Mouse (Mus musculus) liver, embryonic 12.5 days (tissue): ENCODE results near the gene Slit3. TPM values are rescaled to one million over a fixed set of nuclear protein-coding genes. Genes with fewer than 3 reads are reported as not detected.

Experiments used
- ATAC-seq: fragments of 200-750 bp; cut with Nextera tagmentation; 2 replicates; pipeline ENCODE4 v1.8.0; 2017; ENCODE audit warnings: moderate number of reproducible peaks, mild to moderate bottlenecking, moderate library complexity
- H3K27ac ChIP-seq: fragments of 300-500 bp; sonication (generic); 2 replicates; pipeline ENCODE4 v1.5.1; 2016; ENCODE audit warnings: mild to moderate bottlenecking
- H3K27me3 ChIP-seq: fragments of 300-500 bp; sonication (generic); replicated peaks from 2 replicates; pipeline ENCODE4 v1.6.1; 2016; ENCODE audit warnings: mild to moderate bottlenecking, moderate library complexity
- H3K36me3 ChIP-seq: fragments of 300-500 bp; sonication (generic); 2 replicates; pipeline ENCODE4 v1.6.1; 2016; ENCODE audit warnings: mild to moderate bottlenecking, moderate library complexity
- H3K4me1 ChIP-seq: fragments of 300-500 bp; sonication (generic); 2 replicates; pipeline ENCODE4 v1.6.1; 2016
- H3K4me2 ChIP-seq: fragments of 300-500 bp; sonication (generic); 2 replicates; pipeline ENCODE4 v1.6.1; 2016; ENCODE audit warnings: mild to moderate bottlenecking, moderate library complexity
- H3K4me3 ChIP-seq: fragments of 300-500 bp; sonication (generic); 2 replicates; pipeline ENCODE4 v1.5.1; 2016; ENCODE audit warnings: mild to moderate bottlenecking, moderate library complexity
- H3K9ac ChIP-seq: fragments of 300-500 bp; sonication (generic); 2 replicates; pipeline ENCODE4 v1.6.1; 2016; ENCODE audit warnings: mild to moderate bottlenecking, moderate library complexity
- H3K9me3 ChIP-seq: fragments of 300-500 bp; sonication (generic); replicated peaks from 2 replicates; pipeline ENCODE4 v1.6.1; 2016; ENCODE audit warnings: mild to moderate bottlenecking, moderate library complexity
- WGBS: fragments of 180-500 bp; shearing (Covaris S2); methylation state at CpG from one replicate; pipeline ENCODE4 v1.1.7; 2016; ENCODE audit not compliant: insufficient replicate concordance; 5-methylcytosine and 5-hydroxymethylcytosine counted together
- polyA plus RNA-seq: library from polyadenylated mRNA; unstranded; fragments of >200 nt; fragmentation: Nextera tagmentation; extraction: Ambion mirVana; gene quantifications from 2 replicates; pipeline ENCODE4 v1.2.1, GENCODE M21; 2016

The Slit3 gene
- polyA plus RNA-seq, 1 experiment from 2014 or later = 1.6 TPM

GRCm38 (mm10) chr11:35444489-35445100, 323.6 kb downstream of the Slit3 start:
- H3K27me3 ChIP-seq = 0 out of 2 replicates have a peak, but pooled peaks cover 4% of the 10 kb centered on the region
- H3K9ac ChIP-seq = no peak overlapping the region
- H3K4me1 ChIP-seq = no peaks in the 10 kb centered on the region
- WGBS = 66% methylated on average over 6 of the region's 6 CpGs
- H3K27ac ChIP-seq = no peak overlapping the region
- H3K4me3 ChIP-seq = no peak overlapping the region
- no peaks in the 10 kb centered on the region for H3K36me3 ChIP-seq
- H3K9me3 ChIP-seq = no peaks in the 10 kb centered on the region
- H3K4me2 ChIP-seq = no peak overlapping the region
- ATAC-seq = no peak

GRCm38 (mm10) chr11:35447951-35448350, 326.9 kb downstream of the Slit3 start:
- no peaks in the 10 kb centered on the region for H3K9me3 ChIP-seq
- H3K27me3 ChIP-seq = 0 out of 2 replicates have a peak, but pooled peaks cover 7% of the 10 kb centered on the region
- ATAC-seq = no peak
- H3K27ac ChIP-seq = no peak overlapping the region
- WGBS = 39% methylated on average over 9 of the region's 9 CpGs
- no peaks in the 10 kb centered on the region for H3K4me1 ChIP-seq
- H3K4me2 ChIP-seq = no peak overlapping the region
- H3K4me3 ChIP-seq = no peak overlapping the region
- H3K9ac ChIP-seq = no peak overlapping the region
- no peaks in the 10 kb centered on the region for H3K36me3 ChIP-seq

GRCm38 (mm10) chr11:35449199-35449598, 328.2 kb downstream of the Slit3 start:
- Histone ChIP-seq H3K36me3 (no peaks in the 10 kb centered on the region), H3K27ac (no peak overlapping the region), H3K27me3 (0 out of 2 replicates have a peak, but pooled peaks cover 19% of the 10 kb centered on the region), H3K9me3 (no peaks in the 10 kb centered on the region), H3K4me1 (no peaks in the 10 kb centered on the region), H3K4me3 (no peak overlapping the region), H3K9ac (no peak overlapping the region), H3K4me2 (no peak overlapping the region)
- 65% methylated on average over 6 of the region's 6 CpGs for WGBS
- no peak for ATAC-seq

DNA sequence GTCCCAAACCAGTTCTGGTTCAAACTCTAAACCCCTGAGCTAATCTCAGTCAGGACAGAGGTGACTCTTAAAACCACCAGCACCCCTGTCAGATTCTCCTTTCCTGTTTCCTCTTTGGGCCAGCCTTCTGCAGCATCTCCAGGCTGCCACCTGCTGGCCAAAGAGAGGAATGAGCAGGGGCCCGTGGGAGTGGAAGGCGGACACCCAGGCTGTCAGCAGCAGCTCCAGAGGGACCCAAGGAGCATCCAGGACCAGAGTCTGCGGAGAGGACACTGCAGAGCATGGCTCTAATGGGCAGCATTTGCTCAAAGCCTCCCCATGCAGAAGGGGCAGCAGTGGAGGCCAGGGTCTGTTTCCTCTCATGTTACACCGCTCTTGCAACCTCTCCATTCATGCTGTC, 330.6 kb downstream of the Slit3 start:
- Histone ChIP-seq H3K4me1 (no peaks in the 10 kb centered on the region), H3K9me3 (no peaks in the 10 kb centered on the region), H3K36me3 (no peaks in the 10 kb centered on the region), H3K4me2 (no peak overlapping the region), H3K27me3 (0 out of 2 replicates have a peak, but pooled peaks cover 21% of the 10 kb centered on the region), H3K27ac (no peak overlapping the region), H3K9ac (no peak overlapping the region), H3K4me3 (no peak overlapping the region)
- 26% methylated on average over 4 of the region's 4 CpGs for WGBS
- ATAC-seq = no peak

DNA sequence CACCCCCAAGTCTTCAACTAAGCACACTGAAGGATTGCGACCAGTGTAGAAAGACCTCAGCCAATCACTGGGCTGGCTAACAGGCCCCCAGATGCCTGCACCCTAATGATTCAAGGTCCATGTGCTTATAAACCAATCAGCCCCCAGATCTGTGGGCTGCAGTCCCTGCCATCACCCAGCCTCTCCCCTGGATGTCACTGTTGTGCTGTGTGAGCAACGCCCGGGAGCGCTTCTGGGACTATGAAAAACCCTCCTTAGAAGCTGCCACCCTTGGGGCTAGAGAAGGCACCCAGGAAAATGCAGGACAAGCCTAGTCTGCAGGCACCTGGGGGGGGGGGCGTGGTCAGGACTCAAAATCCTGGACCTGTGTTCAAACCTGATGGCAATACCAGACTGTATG, 331.4 kb downstream of the Slit3 start:
- no peak for ATAC-seq
- Histone ChIP-seq H3K9ac (no peak overlapping the region), H3K27me3 (0 out of 2 replicates have a peak, but pooled peaks cover 21% of the 10 kb centered on the region), H3K4me1 (no peaks in the 10 kb centered on the region), H3K9me3 (no peaks in the 10 kb centered on the region), H3K36me3 (no peaks in the 10 kb centered on the region), H3K4me3 (no peak overlapping the region), H3K27ac (no peak overlapping the region), H3K4me2 (no peak overlapping the region)
- WGBS = 31% methylated on average over 5 of the region's 5 CpGs

GRCm38 (mm10) chr11:35454191-35454725, 333.2 kb downstream of the Slit3 start:
- ATAC-seq = no peak
- 0 out of 2 replicates have a peak, but pooled peaks cover 21% of the 10 kb centered on the region for H3K27me3 ChIP-seq
- H3K4me2 ChIP-seq = no peak overlapping the region
- H3K4me1 ChIP-seq = no peaks in the 10 kb centered on the region
- 33% methylated on average over 10 of the region's 10 CpGs for WGBS
- H3K27ac ChIP-seq = no peak overlapping the region
- no peak overlapping the region for H3K9ac ChIP-seq
- H3K4me3 ChIP-seq = no peak overlapping the region
- H3K36me3 ChIP-seq = no peaks in the 10 kb centered on the region
- H3K9me3 ChIP-seq = no peaks in the 10 kb centered on the region

- Histone ChIP-seq H3K9me3 (no peaks in the 10 kb centered on the region), H3K4me2 (no peak overlapping the region), H3K36me3 (no peaks in the 10 kb centered on the region), H3K9ac (no peak overlapping the region), H3K4me1 (no peaks in the 10 kb centered on the region), H3K27ac (no peak overlapping the region), H3K4me3 (no peak overlapping the region), H3K27me3 (0 out of 2 replicates have a peak, but pooled peaks cover 16% of the 10 kb centered on the region)
- no peak for ATAC-seq
- WGBS = 76% methylated on average over 4 of the region's 4 CpGs
Observed at GRCm38 (mm10) chr11:35454781-35455180, 333.8 kb downstream of the Slit3 start.

GRCm38 (mm10) chr11:35458068-35458467, 337.0 kb downstream of the Slit3 start:
- ATAC-seq = no peak
- H3K27ac ChIP-seq = no peak overlapping the region
- WGBS = 46% methylated on average over 2 of the region's 2 CpGs

GRCm38 (mm10) chr11:35466701-35467100, 345.7 kb downstream of the Slit3 start:
- 67% methylated on average over 6 of the region's 6 CpGs for WGBS
- ATAC-seq = no peak
- Histone ChIP-seq H3K4me1 (no peaks in the 10 kb centered on the region), H3K27me3 (peaks cover under 1% of the 10 kb centered on the region), H3K4me2 (no peak overlapping the region), H3K4me3 (no peak overlapping the region), H3K27ac (no peak overlapping the region), H3K36me3 (no peaks in the 10 kb centered on the region), H3K9me3 (no peaks in the 10 kb centered on the region), H3K9ac (no peak overlapping the region)

More at GRCm38 (mm10) chr11:35458068-35458467, 337.0 kb downstream of the Slit3 start:
- H3K9ac ChIP-seq = no peak overlapping the region
- H3K4me1 ChIP-seq = no peaks in the 10 kb centered on the region
- no peaks in the 10 kb centered on the region for H3K9me3 ChIP-seq
- H3K4me3 ChIP-seq = no peak overlapping the region
- no peaks in the 10 kb centered on the region for H3K36me3 ChIP-seq
- no peak overlapping the region for H3K4me2 ChIP-seq
- H3K27me3 ChIP-seq = 0 out of 2 replicates have a peak, but pooled peaks cover 13% of the 10 kb centered on the region

DNA sequence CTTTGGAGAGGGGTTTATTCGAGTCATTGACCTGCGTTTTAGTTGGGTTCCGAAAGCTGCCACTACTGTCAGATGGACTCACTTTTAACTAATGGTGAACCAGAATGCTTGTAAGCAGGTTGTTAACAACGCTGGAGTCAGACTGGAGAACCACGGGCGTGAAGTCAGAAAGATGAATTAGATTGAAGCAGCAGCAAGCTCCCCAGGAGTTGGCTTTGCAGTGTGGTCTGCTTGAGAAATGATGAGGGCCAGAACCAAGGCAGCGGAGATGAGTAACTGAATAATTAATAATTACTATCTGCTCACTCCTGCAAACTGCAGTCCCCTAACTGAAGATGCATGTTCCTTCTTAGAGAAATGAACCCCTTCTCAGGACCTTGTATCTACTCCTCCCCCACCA, 347.8 kb downstream of the Slit3 start:
- no peak for ATAC-seq
- Histone ChIP-seq H3K4me3 (no peak overlapping the region), H3K9me3 (no peaks in the 10 kb centered on the region), H3K4me1 (no peaks in the 10 kb centered on the region), H3K27me3 (peaks cover 6% of the 10 kb centered on the region), H3K36me3 (no peaks in the 10 kb centered on the region), H3K27ac (no peak overlapping the region), H3K4me2 (no peak overlapping the region), H3K9ac (no peak overlapping the region)
- WGBS = 69% methylated on average over 7 of the region's 7 CpGs

GRCm38 (mm10) chr11:35469940-35470339, 348.9 kb downstream of the Slit3 start:
- Histone ChIP-seq H3K4me3 (no peak overlapping the region), H3K9ac (no peak overlapping the region), H3K27ac (no peak overlapping the region), H3K27me3 (peaks cover 6% of the 10 kb centered on the region), H3K9me3 (no peaks in the 10 kb centered on the region), H3K4me1 (no peaks in the 10 kb centered on the region), H3K4me2 (no peak overlapping the region), H3K36me3 (no peaks in the 10 kb centered on the region)
- WGBS = 56% methylated on average over 4 of the region's 4 CpGs
- ATAC-seq = 0 out of 2 replicates have a peak, but pooled peaks have one; percentile 24

GRCm38 (mm10) chr11:35470853-35471252, 349.8 kb downstream of the Slit3 start:
- Histone ChIP-seq H3K27me3 (peaks cover 6% of the 10 kb centered on the region), H3K27ac (no peak overlapping the region), H3K9ac (no peak overlapping the region), H3K4me1 (no peaks in the 10 kb centered on the region), H3K4me3 (no peak overlapping the region), H3K9me3 (no peaks in the 10 kb centered on the region), H3K4me2 (no peak overlapping the region), H3K36me3 (no peaks in the 10 kb centered on the region)
- WGBS = 61% methylated on average over 5 of the region's 5 CpGs
- no peak for ATAC-seq
